Mouse (Mus musculus) limb, embryonic 11.5 days (tissue): Measurements from ENCODE around the gene H2-M3. TPM values are rescaled to one million over a fixed set of nuclear protein-coding genes. Genes with fewer than 3 reads are reported as not detected.

Experiments used
- polyA plus RNA-seq: library from polyadenylated mRNA; unstranded; fragments of >200 nt; fragmentation: Nextera tagmentation; extraction: Ambion mirVana; gene quantifications from 2 replicates; pipeline ENCODE4 v1.2.1, GENCODE M21; 2014

The H2-M3 gene
- polyA plus RNA-seq, 1 experiment from 2014 or later: 1.3 TPM

Other genes starting within 250 kb of the H2-M3 start
- gene Mog, start 246.8 kb upstream of the H2-M3 start, polyA plus RNA-seq: 0.25 and 0.26 TPM in 2 replicates
- gene Gabbr1, start 224.3 kb upstream of the H2-M3 start, polyA plus RNA-seq: 7.9 and 9.7 TPM in 2 replicates
- 0.09 TPM in 1 of 2 replicates, not detected in the other for gene Olfr90, start 181.7 kb upstream of the H2-M3 start, polyA plus RNA-seq
- 0.14 TPM in 1 of 2 replicates, not detected in the other for gene Olfr91, start 171.9 kb upstream of the H2-M3 start, polyA plus RNA-seq
- gene Olfr92, start 150.1 kb upstream of the H2-M3 start, polyA plus RNA-seq: not detected in 2 replicates
- gene Olfr93, start 108.7 kb upstream of the H2-M3 start, polyA plus RNA-seq: not detected in 2 replicates
- not detected in 2 replicates for gene Ubd, start 76.3 kb upstream of the H2-M3 start, polyA plus RNA-seq
- gene Olfr94, start 69.2 kb upstream of the H2-M3 start, polyA plus RNA-seq: not detected in 2 replicates
- not detected in 2 replicates for gene Olfr95, start 57.1 kb upstream of the H2-M3 start, polyA plus RNA-seq
- gene Olfr96, start 50.1 kb upstream of the H2-M3 start, polyA plus RNA-seq: not detected in 2 replicates
- not detected in 2 replicates for gene Olfr97, start 32.9 kb upstream of the H2-M3 start, polyA plus RNA-seq
- gene Olfr98, start 6.5 kb upstream of the H2-M3 start, polyA plus RNA-seq: not detected in 2 replicates
- not detected in 2 replicates for gene Olfr99, start 13.2 kb downstream of the H2-M3 start, polyA plus RNA-seq
- gene Olfr101, start 34.1 kb downstream of the H2-M3 start, polyA plus RNA-seq: not detected in 2 replicates
- gene Olfr102, start 46.8 kb downstream of the H2-M3 start, polyA plus RNA-seq: not detected in 2 replicates
- gene Olfr103, start 69.5 kb downstream of the H2-M3 start, polyA plus RNA-seq: not detected in 2 replicates
- gene Olfr104-ps, start 89.4 kb downstream of the H2-M3 start, polyA plus RNA-seq: not detected in 2 replicates
- not detected in 2 replicates for gene Olfr105-ps, start 108.8 kb downstream of the H2-M3 start, polyA plus RNA-seq
- not detected in 2 replicates for gene Olfr106-ps, start 120.2 kb downstream of the H2-M3 start, polyA plus RNA-seq
- not detected in 2 replicates for gene Olfr107, start 129.0 kb downstream of the H2-M3 start, polyA plus RNA-seq
- gene Olfr108, start 175.3 kb downstream of the H2-M3 start, polyA plus RNA-seq: not detected in 2 replicates
- not detected in 2 replicates for gene Olfr109, start 188.7 kb downstream of the H2-M3 start, polyA plus RNA-seq
- not detected in 2 replicates for gene H2-M2, start 213.3 kb downstream of the H2-M3 start, polyA plus RNA-seq
- not detected in 2 replicates for gene Olfr110, start 222.2 kb downstream of the H2-M3 start, polyA plus RNA-seq
- gene Olfr111, start 237.8 kb downstream of the H2-M3 start, polyA plus RNA-seq: not detected in 2 replicates